Mouse (Mus musculus) heart, embryonic 12.5 days (tissue): ENCODE measurements around the gene Mvp. TPM values are rescaled to one million over a fixed set of nuclear protein-coding genes. Genes with fewer than 3 reads are reported as not detected.

ENCODE experiments used
- ATAC-seq: fragments of 200-750 bp; cut with Nextera tagmentation; 2 replicates; pipeline ENCODE4 v1.8.0; 2017; ENCODE audit warnings: moderate TSS enrichment, moderate library complexity; ENCODE audit not compliant: insufficient number of reproducible peaks, low FRiP score
- H3K27ac ChIP-seq: fragments of 300-500 bp; sonication (generic); 2 replicates; pipeline ENCODE4 v1.5.1; 2016; ENCODE audit warnings: mild to moderate bottlenecking, moderate library complexity; ENCODE audit not compliant: poor library complexity, severe bottlenecking
- H3K27me3 ChIP-seq: fragments of 300-500 bp; sonication (generic); replicated peaks from 2 replicates; pipeline ENCODE4 v1.6.1; 2016; ENCODE audit warnings: mild to moderate bottlenecking, moderate library complexity
- H3K36me3 ChIP-seq: fragments of 300-500 bp; sonication (generic); 2 replicates; pipeline ENCODE4 v1.6.1; 2016; ENCODE audit warnings: mild to moderate bottlenecking, moderate library complexity
- H3K4me1 ChIP-seq: fragments of 300-500 bp; sonication (generic); replicated peaks from 2 replicates; pipeline ENCODE4 v1.6.1; 2016; ENCODE audit warnings: mild to moderate bottlenecking
- H3K4me2 ChIP-seq: fragments of 300-500 bp; sonication (generic); 2 replicates; pipeline ENCODE4 v1.6.1; 2016; ENCODE audit warnings: mild to moderate bottlenecking, moderate library complexity
- H3K4me3 ChIP-seq: fragments of 300-500 bp; sonication (generic); 2 replicates; pipeline ENCODE4 v1.5.1; 2016; ENCODE audit warnings: mild to moderate bottlenecking
- H3K9ac ChIP-seq: fragments of 300-500 bp; sonication (generic); 2 replicates; pipeline ENCODE4 v1.6.1; 2016; ENCODE audit warnings: mild to moderate bottlenecking, moderate library complexity
- H3K9me3 ChIP-seq: fragments of 300-500 bp; sonication (generic); replicated peaks from 2 replicates; pipeline ENCODE4 v1.6.1; 2016; ENCODE audit warnings: mild to moderate bottlenecking, moderate library complexity
- WGBS: fragments of 180-500 bp; shearing (Covaris S2); methylation state at CpG from one replicate; pipeline ENCODE4 v1.1.7; 2016; 5-methylcytosine and 5-hydroxymethylcytosine counted together
- polyA plus RNA-seq: library from polyadenylated mRNA; unstranded; fragments of >200 nt; fragmentation: Nextera tagmentation; extraction: Ambion mirVana; gene quantifications from 2 replicates; pipeline ENCODE4 v1.2.1, GENCODE M21; 2016

Gene Mvp
- polyA plus RNA-seq, 1 experiment from 2014 or later, result 12.0 TPM

DNA sequence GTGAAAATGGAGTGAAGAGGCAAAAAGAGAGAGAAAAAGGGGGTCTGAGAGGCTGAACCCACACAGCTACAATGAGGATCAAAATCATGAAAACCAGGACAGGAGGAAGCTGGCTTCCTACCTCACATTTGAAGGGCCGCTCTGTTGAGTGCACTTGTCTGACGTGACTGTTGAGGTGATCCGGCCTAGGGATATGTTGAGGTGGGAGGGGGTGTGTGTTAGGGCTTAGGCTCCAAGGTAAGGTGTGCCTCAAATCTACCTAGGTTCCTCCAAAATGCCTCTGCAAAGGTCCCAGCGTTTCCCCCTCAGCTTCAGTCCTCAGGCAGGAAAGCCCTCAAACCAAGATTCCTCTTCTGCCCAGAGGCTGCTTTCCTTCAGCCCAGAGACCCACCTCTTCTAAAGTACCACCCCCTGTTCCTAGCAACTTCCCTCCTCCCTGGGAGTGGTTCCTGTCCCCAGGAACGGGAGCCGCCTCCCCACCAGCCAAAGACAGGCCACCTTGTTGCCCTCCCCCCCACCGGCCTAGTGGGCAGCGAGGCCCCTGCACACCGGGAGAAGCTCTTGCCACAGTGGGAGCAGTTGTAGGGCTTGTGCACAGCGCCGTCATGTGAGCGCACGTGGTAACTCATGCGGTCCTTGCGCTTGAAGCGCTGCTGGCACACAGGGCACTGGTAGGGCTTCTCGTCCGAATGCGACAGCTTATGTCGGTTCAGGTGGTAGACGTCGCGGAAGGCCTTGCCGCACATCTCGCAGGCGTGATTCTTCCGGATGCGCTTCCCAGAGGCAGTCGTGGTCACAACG is 10.5 kb upstream of the Mvp start:
- under 1% methylated on average over 30 of the region's 30 CpGs for WGBS
- Histone ChIP-seq H3K9ac (peak overlapping the region; percentile 97), H3K27me3 (no peaks in the 10 kb centered on the region), H3K4me2 (peak overlapping the region; percentile 97), H3K27ac (peak overlapping the region; percentile 99), H3K4me3 (peak overlapping the region; percentile 94), H3K9me3 (no peaks in the 10 kb centered on the region), H3K4me1 (peaks cover 59% of the 10 kb centered on the region), H3K36me3 (peaks cover 56% of the 10 kb centered on the region)
- peak; percentile 23 for ATAC-seq

DNA sequence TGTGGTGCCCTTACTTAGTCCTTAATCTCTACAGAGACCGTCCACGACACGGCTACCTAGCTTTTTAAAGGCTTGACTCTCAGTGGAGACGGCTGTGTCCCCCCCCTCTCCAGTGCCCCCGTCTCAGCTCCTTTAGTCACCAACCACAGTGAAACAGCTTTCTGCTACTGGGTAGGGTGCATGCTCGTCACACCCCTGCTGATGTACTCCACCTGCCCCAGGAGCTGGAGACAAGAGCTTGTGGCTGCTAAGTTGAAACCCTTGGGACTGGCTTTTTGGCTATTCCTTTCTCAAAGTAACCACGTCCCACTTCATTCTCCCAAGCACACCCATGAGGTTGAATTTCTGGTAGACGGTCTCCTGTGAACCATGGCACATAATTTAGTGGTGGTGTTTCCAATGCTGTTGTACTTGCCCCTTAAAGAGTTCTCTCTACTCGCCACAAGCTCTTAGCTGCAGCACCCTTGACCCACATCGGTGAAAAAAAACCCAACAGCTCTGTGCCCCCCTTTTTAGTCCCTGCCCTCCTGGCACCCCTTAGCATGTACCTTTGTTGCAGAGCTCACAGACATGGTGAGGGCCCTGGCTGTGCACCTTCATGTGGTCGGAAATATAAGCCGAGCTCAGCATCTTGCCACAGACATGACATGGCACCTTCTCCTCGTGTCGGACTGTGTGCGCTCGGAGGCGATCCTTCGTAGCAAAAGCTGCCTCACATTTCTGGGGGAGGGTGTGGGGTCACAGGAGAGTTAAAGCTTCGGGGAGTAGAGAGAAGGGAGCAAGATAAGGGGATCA is 9.7 kb upstream of the Mvp start:
- Histone ChIP-seq H3K9ac (peak overlapping the region; percentile 97), H3K4me1 (peaks cover 59% of the 10 kb centered on the region), H3K36me3 (peaks cover 48% of the 10 kb centered on the region), H3K9me3 (no peaks in the 10 kb centered on the region), H3K27me3 (no peaks in the 10 kb centered on the region), H3K4me3 (peak overlapping the region; percentile 94), H3K27ac (peak overlapping the region; percentile 99), H3K4me2 (peak overlapping the region; percentile 97)
- ATAC-seq, result no peak
- WGBS, result 28% methylated on average over 19 of the region's 19 CpGs

DNA sequence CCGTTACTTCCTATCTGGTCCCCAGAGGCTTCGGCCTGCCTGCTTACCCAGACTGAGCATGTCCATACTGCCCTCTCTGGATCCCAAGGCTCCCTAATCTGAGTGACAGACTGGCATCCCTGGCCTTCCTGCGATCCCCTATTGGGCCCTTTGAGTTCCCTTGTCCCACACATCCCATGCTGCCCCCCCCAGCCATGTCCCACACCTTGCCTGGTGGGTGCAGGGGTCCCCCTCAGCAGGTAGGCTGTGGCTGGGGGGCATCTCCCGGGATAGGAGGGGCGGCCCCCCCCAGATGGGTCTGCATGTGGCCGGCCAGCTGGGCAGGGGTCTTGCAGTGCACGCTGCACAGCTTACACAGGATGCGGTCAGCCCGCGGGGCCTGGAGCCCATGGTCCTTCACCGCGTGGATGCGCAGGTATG is 8.9 kb upstream of the Mvp start:
- peak overlapping the region; percentile 97 for H3K4me2 ChIP-seq
- H3K36me3 ChIP-seq, result peaks cover 40% of the 10 kb centered on the region
- no peak for ATAC-seq
- 81% methylated on average over 13 of the region's 13 CpGs for WGBS
- H3K27me3 ChIP-seq, result no peaks in the 10 kb centered on the region
- peaks cover 61% of the 10 kb centered on the region for H3K4me1 ChIP-seq
- H3K4me3 ChIP-seq, result peak overlapping the region; percentile 94
- no peaks in the 10 kb centered on the region for H3K9me3 ChIP-seq
- H3K27ac ChIP-seq, result peak overlapping the region; percentile 34; the same call in 1 of the 2 replicates
- H3K9ac ChIP-seq, result peak overlapping the region; percentile 97

DNA sequence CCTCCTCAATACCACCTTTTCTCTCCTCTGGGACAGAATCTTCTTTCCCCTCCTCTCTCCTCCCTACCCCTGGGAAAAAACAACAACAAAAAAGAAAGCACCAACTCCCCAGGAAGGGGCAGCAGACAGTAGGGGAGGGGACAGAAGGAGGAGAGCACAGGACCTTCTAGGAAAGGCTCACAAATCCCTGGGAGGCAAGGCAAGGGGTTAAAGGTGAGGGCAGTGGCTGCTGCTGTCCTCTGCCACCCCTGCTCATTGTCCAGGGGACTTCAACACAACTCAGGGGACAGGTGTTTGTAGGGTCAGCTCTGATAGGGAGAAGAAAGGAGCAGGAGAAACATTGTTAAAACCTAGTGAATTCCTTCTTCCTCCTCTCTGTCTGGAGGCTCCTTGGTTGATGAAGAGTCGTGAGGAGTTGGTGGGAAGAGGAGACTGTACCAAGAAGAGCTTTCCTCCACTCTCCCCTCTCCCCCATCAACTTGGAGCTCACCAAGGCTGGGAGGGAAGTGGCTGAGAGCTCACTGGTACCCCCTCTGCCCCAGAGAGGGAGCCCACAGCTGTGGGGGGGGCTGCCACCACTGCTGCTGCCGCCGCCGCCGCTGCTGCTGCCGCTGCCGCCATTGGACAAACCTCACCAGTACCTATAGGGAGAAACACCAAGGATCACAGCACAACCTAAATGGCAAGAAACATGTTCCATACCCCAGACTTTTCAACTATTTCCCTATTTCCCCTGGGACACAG is 8.3 kb upstream of the Mvp start:
- no peak for ATAC-seq
- WGBS, result 84% methylated on average over 7 of the region's 7 CpGs
- Histone ChIP-seq H3K36me3 (peaks cover 35% of the 10 kb centered on the region), H3K9me3 (no peaks in the 10 kb centered on the region), H3K27ac (no peak overlapping the region), H3K4me1 (peaks cover 55% of the 10 kb centered on the region), H3K4me2 (peak overlapping the region; percentile 97), H3K4me3 (no peak overlapping the region; the same call in 1 of the 2 replicates), H3K27me3 (no peaks in the 10 kb centered on the region), H3K9ac (peak overlapping the region; percentile 97)

DNA sequence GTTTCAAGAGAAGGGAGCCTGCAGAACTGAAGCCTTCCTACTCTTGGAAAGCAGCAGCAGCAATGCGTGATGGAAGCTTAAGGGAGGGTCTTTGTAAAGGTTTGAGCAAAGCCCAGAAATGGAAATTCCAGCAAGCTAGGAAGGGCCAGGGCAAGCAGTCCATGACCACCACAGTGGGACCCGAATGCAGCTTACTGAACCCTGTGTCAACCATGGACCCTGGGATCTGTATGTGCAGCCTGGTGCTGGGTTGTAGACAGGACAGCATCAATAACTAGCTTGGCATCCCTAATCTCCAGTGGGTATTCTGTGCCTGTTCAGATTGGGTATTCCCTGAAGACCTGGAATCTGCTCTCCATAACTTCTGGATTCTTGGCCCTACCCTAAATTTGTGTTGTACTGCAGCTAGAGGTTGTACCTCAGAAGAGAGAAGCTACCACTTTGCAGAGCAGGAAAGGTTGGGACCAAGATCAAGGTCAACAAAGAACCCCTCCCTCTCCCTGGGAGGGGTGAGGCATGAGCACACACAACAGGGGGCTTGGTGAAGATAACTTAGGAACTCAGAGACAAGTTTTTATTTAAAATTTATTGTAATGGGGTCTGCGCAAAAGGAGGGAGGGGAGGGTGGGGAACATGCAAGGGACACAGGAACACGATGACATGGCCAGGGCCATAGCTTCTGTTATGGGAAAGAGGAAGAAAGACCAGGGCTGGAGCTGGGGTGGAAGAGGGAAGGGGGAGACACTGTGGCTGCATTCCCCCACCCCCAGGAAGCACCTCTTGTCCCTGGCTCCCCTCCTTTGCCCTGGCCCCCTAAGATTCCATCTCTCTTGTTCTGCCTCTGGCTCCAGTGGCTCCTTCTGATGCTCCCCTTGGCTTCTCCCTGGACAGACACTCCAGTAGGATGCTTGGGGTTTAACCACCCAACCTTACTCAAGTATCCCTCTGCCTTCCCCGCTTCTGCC is 7.4 kb upstream of the Mvp start:
- WGBS, result 56% methylated on average over 5 of the region's 5 CpGs
- ATAC-seq, result no peak
- peak overlapping the region; percentile 19; the same call in 1 of the 2 replicates for H3K27ac ChIP-seq

DNA sequence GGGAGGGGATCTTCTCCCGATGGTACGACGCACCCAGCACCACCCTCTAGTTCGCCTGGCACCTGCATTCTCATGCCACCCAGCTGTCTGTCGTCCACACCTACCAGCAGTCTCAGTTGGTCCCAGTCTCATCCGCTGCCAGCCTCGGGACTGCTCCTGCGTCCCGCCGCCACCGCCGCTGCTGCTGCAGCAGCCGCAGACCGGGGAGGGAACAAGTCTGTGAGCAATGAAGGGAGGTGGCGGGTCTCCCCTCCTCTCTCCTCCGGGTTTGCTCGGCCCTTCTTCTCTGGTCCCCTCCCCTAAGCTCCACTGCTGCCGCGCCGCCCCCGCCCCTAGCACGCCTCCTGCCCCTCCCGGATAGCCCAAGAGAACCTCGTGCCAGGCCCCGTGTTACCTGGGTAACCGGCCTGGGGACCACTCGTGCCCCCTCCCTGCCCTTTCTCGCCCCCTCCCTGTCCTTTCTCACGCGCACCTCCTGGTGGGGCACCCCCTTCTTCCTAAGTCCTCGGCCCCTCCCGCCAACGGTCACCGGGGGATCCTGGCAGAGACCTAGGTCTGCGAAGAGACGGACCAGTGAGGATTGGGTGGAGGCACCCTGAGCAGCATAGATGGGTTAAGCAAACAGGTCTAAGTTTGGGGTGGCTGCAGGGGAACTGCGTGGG is 6.6 kb upstream of the Mvp start, which contains the start of the genes Gm42742 and Prrt2:
Gm42742 (minus strand) TSS at position 197 of the 662 bp plus-strand sequence.
Prrt2 (minus strand) TSS at position 311 of the 662 bp plus-strand sequence.
- Histone ChIP-seq H3K4me2 (peak within 1 kb of the TSS; percentile 87), H3K9me3 (no peaks in the 10 kb centered on the region), H3K9ac (peak within 1 kb of the TSS; percentile 70), H3K36me3 (peaks cover 34% of the 10 kb centered on the region), H3K27me3 (no peaks in the 10 kb centered on the region), H3K4me3 (peak within 1 kb of the TSS; percentile 42), H3K27ac (peak within 1 kb of the TSS; percentile 19; the same call in 1 of the 2 replicates), H3K4me1 (peaks cover 54% of the 10 kb centered on the region)
- 1% methylated on average over 32 of the region's 37 CpGs for WGBS
- ATAC-seq, result no peak

More for the DNA sequence above, 7.4 kb upstream of the Mvp start:
- Histone ChIP-seq H3K4me1 (peaks cover 54% of the 10 kb centered on the region), H3K9ac (peak overlapping the region; percentile 97), H3K27me3 (no peaks in the 10 kb centered on the region), H3K4me3 (peak overlapping the region; percentile 42), H3K4me2 (peak overlapping the region; percentile 87), H3K9me3 (no peaks in the 10 kb centered on the region), H3K36me3 (peaks cover 34% of the 10 kb centered on the region)

DNA sequence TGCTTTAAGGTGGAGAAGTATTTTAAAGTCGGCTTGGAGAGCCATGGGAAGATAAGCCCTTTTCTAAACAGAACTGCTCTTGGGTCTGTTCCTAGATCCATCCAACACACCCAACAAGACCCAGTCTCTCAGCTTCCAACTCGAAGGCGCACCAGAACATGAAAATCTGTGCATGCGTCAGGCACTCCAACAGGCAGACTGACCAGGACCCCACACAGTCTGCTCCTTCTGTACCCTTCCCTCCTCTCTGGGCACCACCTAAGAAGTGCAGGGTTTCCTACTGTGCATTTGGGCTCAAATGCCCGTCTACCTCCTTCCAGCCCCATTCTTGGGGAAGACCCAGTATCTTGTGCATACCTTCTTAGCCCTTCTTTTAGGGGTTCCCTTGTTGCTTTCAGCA is 6.1 kb upstream of the Mvp start:
- H3K36me3 ChIP-seq, result peaks cover 38% of the 10 kb centered on the region
- peak overlapping the region; percentile 70 for H3K9ac ChIP-seq
- H3K4me2 ChIP-seq, result peak overlapping the region; percentile 87
- H3K27ac ChIP-seq, result 0 out of 2 replicates have a peak overlapping the region, but pooled peaks have one; percentile 1
- H3K4me1 ChIP-seq, result peaks cover 59% of the 10 kb centered on the region
- no peak for ATAC-seq
- WGBS, result 39% methylated on average over 5 of the region's 5 CpGs
- H3K27me3 ChIP-seq, result no peaks in the 10 kb centered on the region
- H3K4me3 ChIP-seq, result peak overlapping the region; percentile 42
- H3K9me3 ChIP-seq, result no peaks in the 10 kb centered on the region

DNA sequence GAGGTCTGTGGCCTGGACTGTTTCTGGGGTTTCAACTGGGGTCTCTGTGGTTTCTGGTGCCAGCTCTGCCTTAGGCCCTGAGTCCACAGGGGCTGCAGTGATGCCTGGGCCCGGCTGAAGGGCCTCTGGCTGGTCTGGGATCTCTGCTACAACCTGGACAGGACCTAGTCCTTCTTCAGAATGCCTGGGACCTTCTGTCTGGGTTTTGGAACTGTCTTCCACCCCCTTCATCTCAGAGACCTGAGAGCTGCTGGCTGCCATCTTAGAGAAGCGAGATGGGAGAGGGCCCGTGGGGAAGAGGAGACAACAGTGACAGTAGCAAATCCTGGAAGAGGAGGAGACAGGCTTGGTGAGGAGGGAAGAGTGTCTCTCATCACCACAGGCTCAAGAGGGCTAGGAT is 5.6 kb upstream of the Mvp start:
- H3K9me3 ChIP-seq, result no peaks in the 10 kb centered on the region
- H3K27ac ChIP-seq, result no peak overlapping the region
- no peak overlapping the region; the same call in 1 of the 2 replicates for H3K9ac ChIP-seq
- 69% methylated on average over 3 of the region's 3 CpGs for WGBS
- no peaks in the 10 kb centered on the region for H3K27me3 ChIP-seq
- H3K4me3 ChIP-seq, result peak overlapping the region; percentile 42; the same call in 1 of the 2 replicates
- no peak for ATAC-seq
- H3K36me3 ChIP-seq, result peaks cover 41% of the 10 kb centered on the region
- H3K4me1 ChIP-seq, result peaks cover 63% of the 10 kb centered on the region
- peak overlapping the region; percentile 87 for H3K4me2 ChIP-seq

DNA sequence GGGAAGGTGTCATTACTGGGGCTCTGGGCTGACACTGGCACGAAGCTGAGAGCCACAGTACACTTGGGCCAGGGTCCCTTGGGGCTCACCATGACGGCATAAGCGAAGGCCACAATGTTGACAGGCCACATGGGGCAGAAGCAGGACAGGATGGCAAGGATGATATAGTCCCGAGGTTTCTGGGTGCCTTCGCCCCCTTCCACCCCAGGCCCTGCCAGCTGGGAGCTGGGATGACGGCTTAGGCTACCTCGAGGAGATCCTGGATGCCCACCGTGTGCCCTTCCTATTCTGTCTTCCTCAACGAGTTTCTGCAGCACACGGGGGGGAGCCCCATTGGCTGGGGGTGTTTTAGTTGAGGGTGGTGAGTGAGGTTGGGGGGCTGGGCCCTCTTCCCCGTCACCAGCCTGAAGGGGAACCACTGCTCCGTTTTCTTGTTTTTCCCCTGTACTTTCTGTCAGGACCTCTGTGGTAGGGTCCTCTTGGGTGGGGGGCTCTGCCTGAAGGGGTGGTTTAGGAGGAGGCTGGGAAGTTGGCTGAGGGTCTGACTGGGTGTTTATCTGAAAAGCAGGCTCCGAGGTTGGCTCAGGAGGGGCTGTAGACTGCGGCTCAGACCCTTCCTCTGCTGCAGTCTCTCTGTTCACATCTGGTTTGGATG is 5.0 kb upstream of the Mvp start:
- WGBS, result 79% methylated on average over 14 of the region's 14 CpGs
- no peaks in the 10 kb centered on the region for H3K9me3 ChIP-seq
- peaks cover 37% of the 10 kb centered on the region for H3K36me3 ChIP-seq
- no peak overlapping the region for H3K27ac ChIP-seq
- ATAC-seq, result no peak
- H3K9ac ChIP-seq, result no peak overlapping the region
- peaks cover 63% of the 10 kb centered on the region for H3K4me1 ChIP-seq
- no peaks in the 10 kb centered on the region for H3K27me3 ChIP-seq
- no peak overlapping the region for H3K4me3 ChIP-seq
- H3K4me2 ChIP-seq, result peak overlapping the region; percentile 87; the same call in 1 of the 2 replicates
